Mouse (Mus musculus) midbrain, embryonic 15.5 days (tissue): ENCODE measurements around the gene Gp9. TPM values are rescaled to one million over a fixed set of nuclear protein-coding genes. Genes with fewer than 3 reads are reported as not detected.

Experiments
- ATAC-seq: fragments of 200-750 bp; cut with Nextera tagmentation; replicated peaks from 2 replicates; pipeline ENCODE4 v1.8.0; 2017; ENCODE audit warnings: moderate TSS enrichment
- H3K27ac ChIP-seq: fragments of 300-500 bp; sonication (generic); 2 replicates; pipeline ENCODE4 v1.5.1; 2015; ENCODE audit warnings: mild to moderate bottlenecking, inconsistent platforms
- H3K27me3 ChIP-seq: fragments of 300-500 bp; sonication (generic); replicated peaks from 2 replicates; pipeline ENCODE4 v1.6.1; 2015; ENCODE audit warnings: inconsistent platforms
- H3K36me3 ChIP-seq: fragments of 300-500 bp; sonication (generic); replicated peaks from 2 replicates; pipeline ENCODE4 v1.6.1; 2015; ENCODE audit warnings: inconsistent platforms
- H3K4me1 ChIP-seq: fragments of 300-500 bp; sonication (generic); 2 replicates; pipeline ENCODE4 v1.6.1; 2015; ENCODE audit warnings: inconsistent platforms
- H3K4me2 ChIP-seq: fragments of 300-500 bp; sonication (generic); 2 replicates; pipeline ENCODE4 v1.6.1; 2015; ENCODE audit warnings: inconsistent platforms, mild to moderate bottlenecking, moderate library complexity
- H3K4me3 ChIP-seq: fragments of 300-500 bp; sonication (generic); 2 replicates; pipeline ENCODE4 v1.5.1; 2015; ENCODE audit warnings: mild to moderate bottlenecking, inconsistent platforms
- H3K9ac ChIP-seq: fragments of 300-500 bp; sonication (generic); 2 replicates; pipeline ENCODE4 v1.6.1; 2015; ENCODE audit warnings: mild to moderate bottlenecking, inconsistent platforms
- H3K9me3 ChIP-seq: fragments of 300-500 bp; sonication (generic); 2 replicates; pipeline ENCODE4 v1.6.1; 2016; ENCODE audit warnings: inconsistent platforms
- WGBS: fragments of 180-500 bp; shearing (Covaris S2); methylation state at CpG from one replicate; pipeline ENCODE4 v1.1.7; 2015; ENCODE audit warnings: mixed read lengths; 5-methylcytosine and 5-hydroxymethylcytosine counted together
- polyA plus RNA-seq: library from polyadenylated mRNA; unstranded; fragments of >200 nt; fragmentation: Nextera tagmentation; extraction: Ambion mirVana; gene quantifications from 2 replicates; pipeline ENCODE4 v1.2.1, GENCODE M21; 2015

Gene Gp9
- polyA plus RNA-seq, 1 experiment from 2014 or later: 1.0 TPM

DNA sequence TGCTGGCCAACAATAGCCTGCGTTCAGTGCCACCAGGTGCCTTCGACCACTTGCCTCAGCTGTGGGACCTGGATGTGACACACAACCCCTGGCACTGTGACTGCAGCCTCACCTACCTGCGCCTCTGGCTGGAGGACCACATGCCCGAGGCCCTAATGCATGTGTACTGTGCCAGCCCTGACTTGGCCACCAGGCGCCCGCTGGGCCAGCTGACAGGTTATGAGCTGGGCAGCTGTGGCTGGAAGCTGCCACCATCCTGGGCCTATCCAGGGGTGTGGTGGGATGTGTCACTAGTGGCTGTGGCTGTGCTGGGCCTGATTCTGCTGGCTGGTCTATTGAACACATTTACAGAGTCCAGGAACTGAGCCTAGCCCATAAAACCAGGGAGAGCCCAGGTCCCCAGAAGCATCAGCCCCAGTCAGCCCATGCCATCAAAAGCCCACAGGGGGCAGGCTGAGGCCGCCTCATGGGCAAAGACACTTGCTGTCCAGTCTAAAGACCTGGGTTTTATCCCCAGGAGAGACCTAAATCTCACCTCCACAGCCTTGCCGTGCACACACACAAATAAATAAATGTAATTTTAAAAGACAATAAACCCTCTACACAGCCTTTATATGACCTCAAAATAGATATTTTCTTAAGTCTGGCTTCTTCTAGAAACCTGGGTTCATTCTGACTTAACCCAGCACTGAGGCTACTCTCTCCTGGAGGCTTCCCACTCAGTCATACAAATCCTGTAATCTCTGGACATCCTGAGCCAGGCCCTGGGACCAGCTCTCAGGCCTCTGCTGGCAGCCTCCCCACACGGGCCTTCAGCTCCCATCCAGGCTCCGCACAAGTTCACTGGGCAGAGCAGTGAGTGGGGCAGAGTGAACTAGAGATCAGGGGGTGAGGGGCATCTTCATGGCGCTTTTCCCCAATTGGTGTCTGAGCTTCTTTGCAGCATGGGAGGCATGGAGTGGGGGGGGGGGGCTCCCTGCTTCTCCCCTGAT, 1.6 kb downstream of the Gp9 start:
- ATAC-seq: no peak
- no peaks in the 10 kb centered on the region for H3K4me1 ChIP-seq
- 81% methylated on average over 11 of the region's 11 CpGs for WGBS
- H3K36me3 ChIP-seq: no peaks in the 10 kb centered on the region
- no peak overlapping the region for H3K9ac ChIP-seq
- no peak overlapping the region for H3K27ac ChIP-seq
- no peaks in the 10 kb centered on the region for H3K27me3 ChIP-seq
- H3K4me3 ChIP-seq: no peak overlapping the region
- H3K4me2 ChIP-seq: no peak overlapping the region
- H3K9me3 ChIP-seq: no peaks in the 10 kb centered on the region

DNA sequence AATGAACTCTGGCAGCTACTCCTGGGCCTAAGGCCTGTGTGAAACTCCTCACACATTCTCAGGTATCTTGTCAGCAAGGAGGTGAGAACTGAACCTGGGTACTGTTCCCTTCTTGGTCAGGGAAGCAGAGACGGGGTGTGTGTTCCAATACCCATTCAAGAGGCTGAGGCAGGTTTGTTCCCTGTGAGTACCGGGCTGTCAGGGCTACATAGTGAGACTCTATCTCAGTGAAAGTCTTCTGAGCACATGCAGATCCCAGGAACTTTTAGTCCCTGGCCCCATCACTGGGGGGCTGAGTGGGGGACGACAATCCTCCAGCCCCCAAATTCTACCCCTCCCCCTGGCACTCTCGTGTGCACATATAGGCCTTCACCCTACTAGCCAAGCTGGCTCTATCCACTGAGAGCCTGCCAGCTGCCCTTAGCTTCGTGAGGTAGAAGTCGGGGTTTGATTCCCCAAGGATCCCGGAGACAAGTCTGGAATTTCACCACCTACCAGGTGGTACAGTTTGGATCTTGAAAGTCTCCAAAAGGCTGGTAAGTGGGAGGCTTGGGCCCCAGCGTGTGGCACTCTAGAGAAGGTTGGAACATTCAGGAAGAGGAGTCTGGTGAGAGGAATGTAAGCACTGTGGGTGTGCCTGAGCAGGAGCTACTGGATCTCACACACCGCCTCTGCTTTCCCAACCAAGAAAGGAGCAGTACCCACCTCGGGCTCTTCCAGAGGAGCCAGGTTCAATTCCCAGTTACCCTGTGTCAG, 2.9 kb downstream of the Gp9 start:
- ATAC-seq: no peak
- Histone ChIP-seq H3K4me3 (no peak overlapping the region), H3K27me3 (no peaks in the 10 kb centered on the region), H3K4me2 (no peak overlapping the region), H3K9me3 (no peaks in the 10 kb centered on the region), H3K4me1 (no peaks in the 10 kb centered on the region), H3K9ac (no peak overlapping the region), H3K27ac (no peak overlapping the region), H3K36me3 (no peaks in the 10 kb centered on the region)
- 79% methylated on average over 10 of the region's 10 CpGs for WGBS

DNA sequence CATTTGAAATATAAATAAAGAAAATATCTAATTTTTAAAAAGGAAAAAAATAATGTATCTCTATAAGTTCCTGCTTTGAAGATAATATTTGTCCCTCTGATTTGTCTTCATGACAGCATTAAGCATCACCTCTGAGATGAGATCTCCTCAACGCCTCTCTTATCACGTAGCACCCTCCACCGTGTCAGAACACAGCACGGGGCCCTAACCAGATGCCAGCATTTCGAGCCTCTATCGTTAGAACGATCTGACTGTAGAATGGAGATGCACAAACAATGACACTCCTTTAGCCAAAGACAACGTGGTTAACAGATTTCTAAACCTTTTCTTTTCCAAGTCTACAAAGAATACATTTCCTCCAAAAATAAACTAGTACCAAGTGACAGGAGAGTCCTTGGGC, 6.2 kb downstream of the Gp9 start:
- Histone ChIP-seq H3K4me1 (peaks cover 2% of the 10 kb centered on the region), H3K9ac (no peak overlapping the region), H3K9me3 (no peaks in the 10 kb centered on the region), H3K36me3 (no peaks in the 10 kb centered on the region), H3K4me3 (no peak overlapping the region), H3K4me2 (no peak overlapping the region), H3K27ac (no peak overlapping the region), H3K27me3 (no peaks in the 10 kb centered on the region)
- no peak for ATAC-seq
- WGBS: 80% methylated on average over 8 of the region's 8 CpGs

DNA sequence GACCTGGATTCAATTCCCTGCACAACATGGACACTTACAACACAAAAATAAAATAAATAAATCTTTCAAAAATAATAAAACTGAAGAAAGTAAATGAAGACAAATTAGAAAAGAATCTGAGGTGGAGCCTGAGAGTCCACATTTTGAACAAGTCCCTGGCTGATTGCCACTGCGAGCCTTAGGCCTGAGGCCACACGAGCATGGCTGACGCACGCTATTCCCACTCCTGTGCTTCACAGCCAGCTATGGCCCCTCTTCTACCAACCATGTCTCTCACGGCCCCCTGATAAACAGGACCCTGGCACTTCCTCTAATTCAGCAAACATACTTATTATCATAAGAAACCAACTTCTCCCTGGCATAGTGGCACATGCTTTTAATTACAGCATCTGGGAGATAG, 8.7 kb downstream of the Gp9 start:
- Histone ChIP-seq H3K27me3 (no peaks in the 10 kb centered on the region), H3K4me2 (no peak overlapping the region), H3K27ac (no peak overlapping the region), H3K4me3 (no peak overlapping the region), H3K4me1 (peaks cover 9% of the 10 kb centered on the region), H3K9me3 (no peaks in the 10 kb centered on the region), H3K36me3 (no peaks in the 10 kb centered on the region), H3K9ac (no peak overlapping the region)
- ATAC-seq: no peak
- 87% methylated on average over 5 of the region's 5 CpGs for WGBS

DNA sequence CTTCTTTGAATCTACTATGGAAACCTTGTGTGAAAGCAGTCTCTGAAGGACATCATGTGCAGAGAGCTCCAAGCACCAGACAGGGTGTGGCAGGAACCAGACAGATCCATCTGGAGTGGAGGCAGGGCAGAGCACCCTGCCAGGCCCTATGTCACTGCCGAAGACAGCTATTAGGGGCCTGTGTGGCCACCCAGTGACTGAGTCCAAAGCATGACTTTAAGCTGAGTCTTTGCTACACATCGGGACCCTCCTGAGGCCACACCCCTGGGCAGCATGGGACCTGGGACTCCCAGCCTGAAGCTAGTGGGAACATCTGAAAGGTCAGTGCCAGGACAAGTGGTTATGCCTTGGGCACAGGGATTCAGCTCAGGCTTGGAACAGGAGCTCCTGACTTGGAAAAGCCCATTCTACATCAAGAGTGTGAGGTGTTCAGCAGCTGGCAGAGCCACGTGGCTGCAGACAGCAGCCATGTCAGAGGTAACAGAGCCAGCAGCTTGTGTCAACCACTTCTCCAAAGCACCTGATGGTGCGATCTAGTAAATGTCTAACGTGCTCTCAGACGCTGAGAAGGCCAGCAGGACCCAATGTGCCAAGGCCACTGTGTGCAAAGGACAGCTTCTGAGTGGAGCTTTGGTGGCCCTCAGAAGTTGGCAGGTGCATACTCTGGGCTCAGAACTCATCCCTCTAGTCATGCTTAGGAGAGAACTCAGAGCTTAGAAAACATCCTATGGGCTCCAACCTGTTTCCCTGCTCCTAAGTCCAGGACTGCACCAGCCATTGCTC, 9.4 kb downstream of the Gp9 start:
- no peak overlapping the region for H3K4me3 ChIP-seq
- H3K9ac ChIP-seq: no peak overlapping the region
- no peaks in the 10 kb centered on the region for H3K27me3 ChIP-seq
- H3K9me3 ChIP-seq: no peaks in the 10 kb centered on the region
- H3K4me2 ChIP-seq: no peak overlapping the region
- no peak for ATAC-seq
- H3K27ac ChIP-seq: no peak overlapping the region
- WGBS: 90% methylated on average over 6 of the region's 6 CpGs
- peaks cover 9% of the 10 kb centered on the region for H3K4me1 ChIP-seq
- H3K36me3 ChIP-seq: peaks cover 6% of the 10 kb centered on the region; the same call in 1 of the 2 replicates

DNA sequence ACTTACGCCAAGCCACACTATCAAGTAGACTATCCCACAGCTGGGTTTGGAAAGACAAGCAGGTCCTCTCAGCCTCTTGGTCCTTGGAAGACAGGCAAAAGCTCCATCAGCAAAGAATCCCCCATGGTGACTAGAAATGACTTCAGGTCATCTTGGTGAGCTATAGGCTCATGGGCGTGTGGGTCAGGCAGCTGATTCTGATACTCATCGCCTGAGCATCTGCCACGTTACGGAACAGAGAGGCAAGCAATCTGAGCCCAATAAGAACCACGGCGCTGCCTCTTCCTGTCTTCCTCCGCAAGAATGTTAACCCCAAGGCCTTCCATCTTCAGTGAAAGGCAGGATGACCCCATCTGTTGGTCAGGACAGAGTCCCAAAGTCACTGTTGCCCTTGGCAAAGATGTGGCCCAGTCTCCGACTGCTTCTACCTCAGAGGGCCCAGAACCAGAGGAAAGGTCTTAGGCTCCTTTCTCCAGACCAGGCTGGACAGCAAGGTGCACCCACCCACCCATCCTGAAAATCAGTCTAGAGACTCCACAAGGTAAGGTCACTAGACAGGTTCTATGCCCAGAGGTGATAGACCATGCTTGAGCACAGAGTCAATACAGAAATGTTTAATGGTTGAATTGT, 10.5 kb downstream of the Gp9 start:
- Histone ChIP-seq H3K4me3 (no peak overlapping the region), H3K9ac (no peak overlapping the region), H3K4me1 (peaks cover 9% of the 10 kb centered on the region), H3K4me2 (no peak overlapping the region), H3K27ac (no peak overlapping the region), H3K9me3 (no peaks in the 10 kb centered on the region), H3K27me3 (no peaks in the 10 kb centered on the region), H3K36me3 (peaks cover 9% of the 10 kb centered on the region; the same call in 1 of the 2 replicates)
- ATAC-seq: no peak
- 95% methylated on average over 9 of the region's 9 CpGs for WGBS

DNA sequence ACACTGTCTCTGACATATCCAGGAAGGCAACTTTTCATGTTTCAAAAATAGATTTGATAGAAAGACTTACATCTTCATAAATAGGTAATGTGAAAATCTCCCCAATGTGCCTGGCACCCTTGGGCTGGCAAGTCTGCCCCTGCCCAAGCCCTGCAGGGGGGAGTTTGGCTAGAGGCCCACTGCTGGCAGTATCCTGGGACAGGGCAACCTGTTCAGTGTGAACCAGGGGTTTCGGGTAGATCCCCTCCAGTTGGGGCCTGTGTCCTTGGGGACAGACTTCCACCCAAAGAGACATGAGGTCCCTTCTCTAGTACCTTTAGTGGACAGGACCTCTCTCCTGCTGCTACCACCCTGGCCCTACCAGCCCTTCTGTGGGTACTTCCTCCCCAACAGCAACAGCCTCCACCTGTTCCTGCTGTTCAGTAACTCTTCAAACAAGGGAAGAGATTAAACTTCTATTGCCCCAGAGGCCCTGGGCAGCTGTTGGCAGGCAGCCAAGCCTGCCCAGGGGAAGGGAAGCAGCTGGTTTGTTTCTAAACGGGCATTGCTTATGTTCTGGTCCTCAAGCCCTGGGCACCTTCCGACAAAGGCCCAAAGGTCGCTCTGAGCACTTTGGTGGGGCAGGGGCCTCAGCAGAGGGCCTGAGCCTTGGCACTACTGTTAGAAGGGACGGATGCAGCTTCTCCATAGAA, 11.2 kb downstream of the Gp9 start:
- Histone ChIP-seq H3K9ac (no peak overlapping the region), H3K27me3 (no peaks in the 10 kb centered on the region), H3K4me2 (no peak overlapping the region), H3K27ac (0 out of 2 replicates have a peak overlapping the region, but pooled peaks have one; percentile 31), H3K36me3 (peaks cover 9% of the 10 kb centered on the region; the same call in 1 of the 2 replicates), H3K9me3 (no peaks in the 10 kb centered on the region), H3K4me1 (peaks cover 9% of the 10 kb centered on the region), H3K4me3 (no peak overlapping the region)
- no peak for ATAC-seq
- 49% methylated on average over 5 of the region's 5 CpGs for WGBS

DNA sequence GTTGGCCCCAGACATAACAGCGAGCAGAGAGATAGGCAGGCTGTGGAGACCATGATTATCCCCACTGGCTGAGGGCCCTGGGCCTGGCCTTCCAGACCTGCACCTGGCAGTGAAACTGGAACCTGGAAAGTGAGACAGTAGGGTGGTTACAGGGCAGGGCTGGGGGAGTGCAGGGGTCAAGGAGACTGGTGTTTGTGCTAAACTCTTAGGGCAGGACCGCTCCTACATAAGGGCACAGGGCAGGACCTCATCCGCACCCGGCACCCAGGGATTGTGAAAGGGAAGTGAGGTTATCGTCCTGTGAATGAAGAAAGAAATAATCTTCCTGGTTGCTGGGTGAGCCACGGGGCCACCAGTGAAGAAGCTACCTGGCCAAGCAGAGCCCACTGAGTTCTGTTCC, 11.9 kb downstream of the Gp9 start:
- Histone ChIP-seq H3K9me3 (no peaks in the 10 kb centered on the region), H3K36me3 (peaks cover 9% of the 10 kb centered on the region; the same call in 1 of the 2 replicates), H3K27ac (no peak overlapping the region), H3K4me3 (no peak overlapping the region), H3K4me1 (peaks cover 9% of the 10 kb centered on the region), H3K27me3 (no peaks in the 10 kb centered on the region), H3K4me2 (no peak overlapping the region), H3K9ac (no peak overlapping the region)
- 94% methylated on average over 6 of the region's 6 CpGs for WGBS
- no peak for ATAC-seq

DNA sequence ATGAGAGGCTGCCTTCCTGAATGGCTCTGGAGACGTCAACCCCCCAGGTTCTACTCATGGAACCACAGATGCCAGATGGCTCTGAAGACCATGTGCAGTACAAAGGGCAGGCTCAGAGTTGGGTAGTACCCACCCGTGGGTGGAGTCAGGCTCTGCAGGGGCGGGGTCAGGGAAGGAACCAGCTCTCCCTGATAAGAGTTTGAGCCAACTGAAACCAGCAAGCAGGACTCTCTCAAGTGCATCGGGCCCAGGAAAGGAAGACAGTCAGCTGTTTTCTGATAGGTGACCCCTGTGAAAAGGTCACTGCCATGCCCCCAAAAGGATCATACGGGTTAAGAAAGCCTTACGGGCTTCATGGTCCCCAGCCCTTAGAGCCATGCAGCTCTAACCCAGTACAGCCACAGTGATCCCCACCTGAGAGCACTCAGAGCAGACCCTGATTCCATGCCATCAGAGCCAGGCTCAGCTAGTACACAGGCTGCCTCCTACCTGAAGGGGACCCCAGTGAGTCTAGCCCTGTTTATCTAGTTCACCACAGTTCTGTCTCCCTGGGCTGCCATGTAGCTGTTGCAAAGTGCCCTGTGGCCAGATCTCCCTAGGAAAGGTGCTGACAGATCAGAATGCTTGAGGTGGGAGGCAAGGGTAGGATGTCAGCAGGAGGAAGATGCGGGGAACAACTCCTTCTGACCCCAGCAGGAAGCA, 13.1 kb downstream of the Gp9 start:
- no peak overlapping the region for H3K27ac ChIP-seq
- H3K27me3 ChIP-seq: no peaks in the 10 kb centered on the region
- 79% methylated on average over 7 of the region's 7 CpGs for WGBS
- ATAC-seq: no peak
- no peak overlapping the region for H3K4me2 ChIP-seq
- no peaks in the 10 kb centered on the region for H3K9me3 ChIP-seq
- H3K4me1 ChIP-seq: peaks cover 9% of the 10 kb centered on the region
- H3K36me3 ChIP-seq: peaks cover 9% of the 10 kb centered on the region; the same call in 1 of the 2 replicates
- no peak overlapping the region for H3K4me3 ChIP-seq
- H3K9ac ChIP-seq: no peak overlapping the region

DNA sequence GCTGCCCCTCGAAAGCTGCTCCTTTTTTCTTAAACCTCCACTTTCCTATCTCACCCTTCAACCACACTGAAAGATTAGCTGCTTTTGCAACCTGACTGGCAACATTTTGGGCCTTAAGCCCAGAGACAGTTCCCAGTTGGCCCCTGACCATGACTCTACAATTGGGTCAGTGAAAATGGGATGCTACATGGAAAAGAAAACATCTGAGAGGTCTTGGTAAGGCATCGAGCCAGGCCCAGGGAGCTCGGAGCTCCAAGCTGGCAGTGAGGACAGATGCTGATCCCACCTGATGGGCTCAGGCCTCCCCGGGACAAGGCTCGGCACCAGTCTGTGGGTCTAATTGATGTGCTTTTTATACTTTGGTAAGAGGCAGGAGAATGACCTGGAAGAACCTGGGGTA, 14.0 kb downstream of the Gp9 start:
- no peak for ATAC-seq
- no peaks in the 10 kb centered on the region for H3K27me3 ChIP-seq
- no peak overlapping the region for H3K4me3 ChIP-seq
- no peaks in the 10 kb centered on the region for H3K9me3 ChIP-seq
- 94% methylated on average over 5 of the region's 5 CpGs for whole genome bisulfite sequencing
- no peak overlapping the region for H3K9ac ChIP-seq
- H3K27ac ChIP-seq: no peak overlapping the region
- H3K36me3 ChIP-seq: peaks cover 9% of the 10 kb centered on the region; the same call in 1 of the 2 replicates
- peaks cover 9% of the 10 kb centered on the region for H3K4me1 ChIP-seq
- no peak overlapping the region for H3K4me2 ChIP-seq
